Mouse (Mus musculus) hindbrain, embryonic 14.5 days (tissue): ENCODE results near the gene Prss57. TPM values are rescaled to one million over a fixed set of nuclear protein-coding genes. Genes with fewer than 3 reads are reported as not detected.
A peak's percentile ranks its signal among the peaks of the same experiment; 100 is the strongest.

Experiments used
- ATAC-seq: fragments of 200-750 bp; cut with Nextera tagmentation; 2 replicates; pipeline ENCODE4 v1.8.0; 2017; ENCODE audit warnings: moderate number of reproducible peaks, mild to moderate bottlenecking, moderate TSS enrichment, moderate library complexity; ENCODE audit not compliant: low FRiP score
- DNase-seq: peaks from one replicate; pipeline ENCODE4 v3.0.0-alpha.2; 2015; ENCODE audit warnings: low spot score
- H3K27ac ChIP-seq: fragments of 300-500 bp; sonication (generic); 2 replicates; pipeline ENCODE4 v1.5.1; 2014; ENCODE audit warnings: mild to moderate bottlenecking, moderate library complexity
- H3K27me3 ChIP-seq: fragments of 300-500 bp; sonication (generic); 2 replicates; pipeline ENCODE4 v1.6.1; 2014; ENCODE audit warnings: mild to moderate bottlenecking, low read length, mixed read lengths; ENCODE audit not compliant: control insufficient read depth, insufficient read depth
- H3K36me3 ChIP-seq: fragments of 300-500 bp; sonication (generic); replicated peaks from 2 replicates; pipeline ENCODE4 v1.6.1; 2014; ENCODE audit not compliant: control insufficient read depth, insufficient read depth
- H3K4me1 ChIP-seq: fragments of 300-500 bp; sonication (generic); replicated peaks from 2 replicates; pipeline ENCODE4 v1.6.1; 2014; ENCODE audit warnings: antibody characterized with exemption, low read length, mixed read lengths; ENCODE audit not compliant: control insufficient read depth, insufficient read depth
- H3K4me2 ChIP-seq: fragments of 300-500 bp; sonication (generic); replicated peaks from 2 replicates; pipeline ENCODE4 v1.6.1; 2014; ENCODE audit warnings: mild to moderate bottlenecking, moderate library complexity
- H3K4me3 ChIP-seq: fragments of 300-500 bp; sonication (generic); replicated peaks from 2 replicates; pipeline ENCODE4 v1.5.1; 2014; ENCODE audit warnings: mild to moderate bottlenecking, low read length
- H3K9ac ChIP-seq: fragments of 300-500 bp; sonication (generic); 2 replicates; pipeline ENCODE4 v1.6.1; 2014
- H3K9me3 ChIP-seq: fragments of 300-500 bp; sonication (generic); 2 replicates; pipeline ENCODE4 v1.6.1; 2016; ENCODE audit warnings: low read length; ENCODE audit not compliant: control insufficient read depth
- WGBS: fragments of 180-500 bp; shearing (Covaris S2); extraction: QIAGEN DNeasy Blood & Tissue Kit; methylation state at CpG from one replicate; pipeline ENCODE4 v1.1.7; 2014; 5-methylcytosine and 5-hydroxymethylcytosine counted together
- polyA plus RNA-seq: library from polyadenylated mRNA; unstranded; fragments of >200 nt; fragmentation: Nextera tagmentation; extraction: Ambion mirVana; gene quantifications from 2 replicates; pipeline ENCODE4 v1.2.1, GENCODE M21; 2014

Gene Prss57
- polyA plus RNA-seq, 1 experiment from 2014 or later: 0.29 TPM

GRCm38 (mm10) chr10:79802331-79802971, 11.7 kb upstream of the Prss57 start:
- ATAC-seq (no peak), DNase-seq (no peak)
- Histone ChIP-seq H3K4me3 (no peak overlapping the region), H3K9me3 (no peaks in the 10 kb centered on the region), H3K36me3 (peaks cover 9% of the 10 kb centered on the region; the same call in 1 of the 2 replicates), H3K27ac (peak overlapping the region; percentile 94), H3K27me3 (no peaks in the 10 kb centered on the region), H3K4me2 (peak overlapping the region; percentile 23; the same call in 1 of the 2 replicates), H3K9ac (peak overlapping the region; percentile 34), H3K4me1 (peaks cover 55% of the 10 kb centered on the region)
- 29% methylated on average over 11 of the region's 11 CpGs for WGBS

GRCm38 (mm10) chr10:79801837-79802236, 11.1 kb upstream of the Prss57 start:
- ATAC-seq (no peak), DNase-seq (no peak)
- Histone ChIP-seq H3K9me3 (no peaks in the 10 kb centered on the region), H3K4me3 (no peak overlapping the region), H3K4me1 (peaks cover 55% of the 10 kb centered on the region), H3K27ac (peak overlapping the region; percentile 94), H3K36me3 (peaks cover 4% of the 10 kb centered on the region; the same call in 1 of the 2 replicates), H3K9ac (peak overlapping the region; percentile 34; the same call in 1 of the 2 replicates), H3K27me3 (no peaks in the 10 kb centered on the region), H3K4me2 (peak overlapping the region; percentile 23; the same call in 1 of the 2 replicates)
- 19% methylated on average over 3 of the region's 3 CpGs for WGBS

GRCm38 (mm10) chr10:79800508-79800907, 9.7 kb upstream of the Prss57 start:
- 79% methylated on average over 11 of the region's 11 CpGs for WGBS
- Histone ChIP-seq H3K4me2 (no peak overlapping the region), H3K36me3 (no peaks in the 10 kb centered on the region; the same call in 1 of the 2 replicates), H3K27me3 (no peaks in the 10 kb centered on the region), H3K9ac (no peak overlapping the region), H3K4me3 (no peak overlapping the region), H3K27ac (no peak overlapping the region), H3K9me3 (no peaks in the 10 kb centered on the region), H3K4me1 (peaks cover 49% of the 10 kb centered on the region)
- DNase-seq (no peak), ATAC-seq (no peak)

GRCm38 (mm10) chr10:79798289-79798928, 7.6 kb upstream of the Prss57 start:
- WGBS: 93% methylated on average over 12 of the region's 12 CpGs
- Histone ChIP-seq H3K27me3 (no peaks in the 10 kb centered on the region), H3K9me3 (no peaks in the 10 kb centered on the region), H3K36me3 (no peaks in the 10 kb centered on the region; the same call in 1 of the 2 replicates), H3K4me2 (no peak overlapping the region), H3K4me1 (peaks cover 38% of the 10 kb centered on the region), H3K27ac (no peak overlapping the region), H3K9ac (no peak overlapping the region), H3K4me3 (no peak overlapping the region)
- no peak for ATAC-seq
- DNase-seq: no peak

GRCm38 (mm10) chr10:79797326-79797725, 6.6 kb upstream of the Prss57 start:
- Histone ChIP-seq H3K9me3 (no peaks in the 10 kb centered on the region), H3K36me3 (no peaks in the 10 kb centered on the region; the same call in 1 of the 2 replicates), H3K27ac (no peak overlapping the region), H3K4me1 (peaks cover 27% of the 10 kb centered on the region), H3K4me2 (peak overlapping the region; percentile 33), H3K9ac (peak overlapping the region; percentile 21; the same call in 1 of the 2 replicates), H3K4me3 (peak overlapping the region; percentile 6; the same call in 1 of the 2 replicates), H3K27me3 (no peaks in the 10 kb centered on the region)
- ATAC-seq (no peak), DNase-seq (no peak)
- 41% methylated on average over 15 of the region's 15 CpGs for WGBS

- no peak overlapping the region for H3K27ac ChIP-seq
- H3K27me3 ChIP-seq: no peaks in the 10 kb centered on the region
- no peak overlapping the region for H3K4me3 ChIP-seq
- H3K4me1 ChIP-seq: peaks cover 17% of the 10 kb centered on the region; the same call in 1 of the 2 replicates
- whole genome bisulfite sequencing: 97% methylated on average over 3 of the region's 3 CpGs
- H3K36me3 ChIP-seq: no peaks in the 10 kb centered on the region
- H3K4me2 ChIP-seq: no peak overlapping the region
- H3K9ac ChIP-seq: no peak overlapping the region
- ATAC-seq (no peak), DNase-seq (no peak)
- no peaks in the 10 kb centered on the region for H3K9me3 ChIP-seq
Measured at GRCm38 (mm10) chr10:79795905-79796304, 5.1 kb upstream of the Prss57 start.

- 2% methylated on average over 10 of the region's 10 CpGs for WGBS
- Histone ChIP-seq H3K9me3 (no peaks in the 10 kb centered on the region), H3K27me3 (no peaks in the 10 kb centered on the region), H3K36me3 (no peaks in the 10 kb centered on the region), H3K27ac (peak overlapping the region; percentile 92), H3K4me1 (peaks cover 17% of the 10 kb centered on the region; the same call in 1 of the 2 replicates), H3K4me2 (peak overlapping the region; percentile 72), H3K9ac (peak overlapping the region; percentile 97), H3K4me3 (peak overlapping the region; percentile 90)
- ATAC-seq (peak; percentile 6; the same call in 1 of the 2 replicates), DNase-seq (no peak)
Measured at GRCm38 (mm10) chr10:79794491-79794931, 3.8 kb upstream of the Prss57 start.

- ATAC-seq (peak; percentile 24), DNase-seq (no peak)
- Histone ChIP-seq H3K4me2 (peak overlapping the region; percentile 72), H3K27ac (peak overlapping the region; percentile 92), H3K9me3 (no peaks in the 10 kb centered on the region), H3K9ac (peak overlapping the region; percentile 97), H3K27me3 (no peaks in the 10 kb centered on the region), H3K36me3 (no peaks in the 10 kb centered on the region), H3K4me3 (peak overlapping the region; percentile 90), H3K4me1 (peaks cover 17% of the 10 kb centered on the region; the same call in 1 of the 2 replicates)
- 2% methylated on average over 35 of the region's 38 CpGs for WGBS
Measured at GRCm38 (mm10) chr10:79793738-79794490, 3.2 kb upstream of the Prss57 start.
